Mouse (Mus musculus) retina, embryonic 14.5 days (tissue): Measurements from ENCODE around the gene Rabgef1.
A peak's percentile ranks its signal among the peaks of the same experiment; 100 is the strongest.

Source experiments
- DNase-seq: peaks from one replicate; pipeline ENCODE4 v3.0.0-alpha.2; 2015; ENCODE audit warnings: low spot score

Gene Rabgef1

DNA sequence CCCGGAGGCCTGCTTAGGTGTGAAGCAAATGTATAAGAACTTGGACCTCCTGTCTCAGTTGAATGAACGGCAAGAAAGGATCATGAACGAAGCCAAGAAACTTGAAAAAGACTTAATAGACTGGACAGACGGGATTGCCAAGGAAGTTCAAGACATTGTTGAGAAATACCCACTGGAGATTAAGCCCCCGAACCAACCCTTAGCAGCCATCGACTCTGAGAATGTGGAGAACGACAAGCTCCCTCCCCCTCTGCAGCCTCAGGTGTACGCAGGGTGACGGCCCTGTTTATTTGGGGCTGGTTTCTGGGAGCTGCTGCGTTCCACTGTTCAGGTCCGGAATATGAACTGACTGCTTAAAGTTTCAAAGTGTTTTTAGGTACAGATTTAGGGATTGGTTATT is 41.4 kb downstream of the Rabgef1 start:
- no peak for DNase-seq

DNA sequence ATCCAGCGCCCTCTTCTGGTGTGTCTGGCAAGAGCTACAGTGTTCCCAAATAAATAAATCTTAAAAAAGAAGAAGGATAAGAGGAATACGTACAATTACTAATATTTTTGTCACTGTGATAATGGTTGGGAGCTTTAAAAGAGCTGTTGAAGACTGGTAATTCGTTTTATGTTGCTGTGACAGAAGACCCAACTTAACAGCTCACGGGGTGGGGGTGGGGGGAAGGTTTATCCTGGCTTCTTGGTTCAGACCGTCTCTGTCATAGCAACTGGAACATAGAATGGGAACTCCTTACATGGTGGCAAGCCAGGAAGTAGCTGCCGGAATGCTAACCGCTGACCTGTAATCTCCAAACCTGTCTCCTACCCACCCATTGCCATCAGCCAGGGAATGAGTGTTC is 45.2 kb downstream of the Rabgef1 start, which contains the start of gene Tmem248:
Tmem248 (plus strand) TSS at position 301 of the 400 bp plus-strand sequence.
- DNase-seq = no peak

DNA sequence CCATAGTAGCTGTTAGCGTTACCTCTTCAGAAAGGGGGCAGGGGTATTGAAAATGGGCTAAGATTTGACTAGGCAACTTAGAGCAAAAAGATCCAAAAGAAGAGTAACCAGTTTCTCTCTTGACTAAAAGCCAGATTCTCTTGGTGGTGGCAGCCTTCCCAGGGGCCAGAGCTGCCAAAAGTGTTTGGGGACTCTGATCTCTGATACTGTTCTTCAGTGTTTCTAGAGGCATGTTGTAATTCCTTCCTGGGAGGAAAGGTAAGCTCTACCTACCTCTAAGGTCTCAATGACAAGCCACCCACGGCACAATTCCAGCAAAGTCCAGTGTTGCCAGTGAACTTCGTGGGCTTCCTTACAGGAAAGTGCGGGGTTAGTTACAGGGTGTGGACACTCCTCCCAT is 45.8 kb downstream of the Rabgef1 start:
- DNase-seq = no peak

DNA sequence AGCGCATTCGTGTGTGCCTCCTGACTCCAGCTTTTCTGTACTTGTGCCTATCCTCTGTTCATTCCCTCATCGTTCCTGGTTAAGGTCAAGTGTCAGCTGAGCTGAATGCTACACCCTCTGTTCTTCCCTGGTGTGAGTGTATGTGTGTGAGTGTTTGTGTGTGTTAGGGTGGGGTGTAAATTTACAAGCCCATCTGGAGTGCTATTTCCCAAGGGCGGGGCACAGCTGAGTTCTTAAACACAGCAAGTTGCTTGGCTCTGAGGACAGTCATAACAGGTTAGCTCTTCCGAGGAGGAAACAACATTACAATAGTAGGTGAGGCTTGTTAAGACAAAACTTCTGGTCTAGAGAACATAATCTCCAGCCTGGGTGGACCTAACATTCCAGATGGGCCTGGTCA is 46.7 kb downstream of the Rabgef1 start:
- DNase-seq = no peak

DNA sequence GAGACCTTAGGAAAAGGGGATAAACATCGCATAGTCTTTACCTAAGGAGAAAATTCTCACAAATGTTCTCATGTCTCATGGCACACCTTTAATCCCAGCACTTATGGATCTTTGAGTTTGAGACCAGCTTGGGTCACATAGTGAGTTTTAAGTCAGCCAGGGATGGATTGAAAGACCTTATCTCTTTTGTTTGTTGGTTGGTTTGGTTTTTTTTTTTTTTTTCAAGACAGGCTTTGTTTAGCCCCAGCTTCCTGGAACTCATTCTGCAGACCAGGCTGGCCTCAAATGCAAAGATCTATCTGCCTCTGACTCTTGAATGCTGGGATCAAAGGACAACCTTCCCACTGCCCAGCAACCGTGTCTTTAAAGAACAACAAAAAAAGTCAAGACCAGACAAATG is 49.7 kb downstream of the Rabgef1 start:
- DNase-seq = peak; percentile 2

DNA sequence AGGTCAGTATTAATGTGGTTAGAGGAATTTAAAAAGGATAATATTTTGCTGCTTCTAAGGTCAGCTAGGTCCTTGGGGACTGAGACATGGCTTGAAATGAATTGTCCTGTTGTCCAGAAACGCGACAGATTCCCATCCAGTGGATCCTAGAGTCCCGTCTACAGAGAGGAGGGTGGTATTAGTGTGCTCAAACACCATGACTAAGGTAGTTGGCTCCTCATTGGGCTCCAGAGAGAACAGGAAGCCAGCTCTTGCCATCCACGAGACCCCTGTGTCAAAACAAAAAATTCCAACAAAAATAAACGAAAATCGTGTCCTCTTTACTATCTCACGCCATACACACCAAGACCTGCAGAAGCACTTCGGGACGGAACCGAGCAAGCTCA is 50.2 kb downstream of the Rabgef1 start:
- no peak for DNase-seq

DNA sequence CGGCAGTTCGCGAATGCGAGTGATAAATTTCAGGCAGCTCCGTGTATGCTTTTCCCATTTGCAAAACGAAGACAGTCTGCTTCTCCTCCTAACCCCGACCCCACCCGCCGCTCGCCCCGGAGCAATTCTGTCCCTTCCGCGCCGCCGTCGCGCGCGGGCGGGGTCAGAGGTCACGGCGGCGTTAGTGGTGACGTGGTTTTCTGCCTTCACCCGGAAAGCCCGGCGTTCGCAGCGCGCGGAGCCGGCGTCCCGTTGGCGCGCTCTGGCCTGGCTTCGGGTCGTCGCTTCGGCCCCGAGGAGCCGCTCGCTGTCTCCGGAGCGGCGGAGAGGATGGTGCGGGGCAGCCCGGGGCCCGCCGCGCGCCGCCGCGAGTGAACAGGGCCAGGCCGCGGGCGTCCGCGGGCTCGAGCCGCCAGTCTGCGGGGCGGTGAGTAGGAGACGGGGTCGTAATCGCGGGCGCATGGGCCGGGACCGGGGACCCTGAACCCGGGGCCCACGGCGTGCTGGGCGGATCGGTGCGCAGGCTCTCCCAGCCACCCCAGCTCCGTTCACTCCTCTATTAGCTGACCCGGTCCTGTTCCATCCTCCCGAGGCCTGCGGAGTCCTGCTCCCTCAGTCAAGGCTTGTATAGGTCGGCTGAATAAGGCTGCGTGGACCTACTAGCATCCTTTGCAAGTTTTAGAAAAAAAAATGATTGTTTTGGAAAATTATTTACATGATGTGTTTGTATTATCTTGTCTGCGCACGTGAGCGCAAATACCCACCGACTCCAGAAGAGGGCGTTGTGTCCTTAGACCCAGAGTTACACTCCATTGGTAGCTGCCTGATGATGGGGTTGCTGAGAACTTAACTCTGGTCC is 50.8 kb downstream of the Rabgef1 start:
- DNase-seq = peak; percentile 91

DNA sequence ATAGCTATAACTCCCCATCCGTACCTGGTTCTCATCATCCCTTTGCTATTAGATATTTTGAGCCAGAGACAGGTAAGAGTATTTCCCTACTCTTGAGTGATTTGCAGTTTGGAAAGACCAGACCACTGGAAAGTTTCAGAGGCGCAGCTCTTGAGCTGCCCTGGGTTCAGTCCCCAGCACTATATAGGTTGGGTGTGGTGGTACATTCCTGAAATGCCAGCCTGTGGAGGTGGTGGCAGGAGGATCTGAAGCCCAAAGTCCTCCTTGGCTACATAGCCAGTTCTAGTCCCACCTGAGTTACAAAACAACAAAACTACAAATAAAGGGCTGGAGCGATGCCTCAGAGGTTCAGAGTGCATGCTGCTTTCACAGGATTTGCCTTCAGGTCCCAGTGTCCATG is 55.2 kb downstream of the Rabgef1 start:
- no peak for DNase-seq

DNA sequence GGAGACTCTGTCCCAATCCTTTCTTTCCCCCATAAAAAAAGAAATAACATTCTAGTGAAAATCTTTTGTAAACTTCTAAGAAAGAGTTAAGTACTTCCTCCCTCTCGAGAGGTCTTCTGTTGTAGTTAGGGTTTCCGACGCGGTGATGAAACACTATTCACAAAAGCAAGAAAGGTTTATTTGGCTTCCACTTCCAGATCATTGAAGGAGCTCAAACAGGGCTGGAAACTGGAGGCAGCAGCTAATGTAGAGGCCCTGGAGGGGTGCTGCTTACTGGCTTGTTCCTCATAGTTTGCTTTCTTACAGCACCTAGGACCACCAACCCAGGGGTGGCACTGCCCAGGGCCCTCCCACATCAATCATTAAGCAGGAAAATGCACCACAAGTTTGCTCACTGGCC is 56.5 kb downstream of the Rabgef1 start:
- DNase-seq = no peak

DNA sequence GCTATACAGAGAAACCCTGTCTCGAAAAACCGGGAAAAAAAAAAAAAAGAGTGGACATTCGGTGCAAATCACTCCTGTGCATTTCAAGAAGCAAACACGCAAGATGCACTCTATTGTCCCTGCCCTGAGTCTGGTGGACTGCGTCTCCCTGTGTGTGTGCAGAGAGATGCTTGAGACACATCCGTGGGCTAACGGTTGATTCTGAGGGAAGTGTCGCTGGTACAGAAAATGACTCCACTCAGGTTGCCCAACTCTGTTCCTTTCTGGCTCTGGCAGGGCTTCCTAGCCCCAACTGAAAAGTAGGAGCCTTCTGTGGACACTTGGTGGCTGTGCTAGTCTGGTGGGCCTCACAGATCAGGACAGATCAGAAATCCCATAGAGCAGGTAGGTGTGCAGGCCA is 64.7 kb downstream of the Rabgef1 start:
- DNase-seq = no peak

DNA sequence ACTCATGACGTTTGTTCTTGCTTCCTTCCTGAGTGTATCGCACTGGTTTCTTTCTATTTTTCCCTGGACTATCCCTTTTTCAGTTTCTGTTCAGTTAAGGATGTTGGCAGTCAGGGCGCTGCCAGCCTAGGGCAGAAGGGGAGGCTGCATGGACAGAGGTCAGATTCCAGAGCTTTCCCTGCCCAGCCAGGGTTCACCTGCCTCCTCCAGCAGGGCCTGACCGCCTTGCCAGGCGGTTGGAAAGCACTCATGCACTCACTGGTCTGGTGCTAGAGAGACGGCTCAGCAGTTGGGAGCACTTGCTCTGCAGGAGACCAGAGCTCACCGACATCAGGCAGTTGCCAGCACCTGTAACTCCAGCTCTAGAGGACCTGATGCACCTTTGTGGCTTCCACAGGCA is 67.6 kb downstream of the Rabgef1 start:
- no peak for DNase-seq

DNA sequence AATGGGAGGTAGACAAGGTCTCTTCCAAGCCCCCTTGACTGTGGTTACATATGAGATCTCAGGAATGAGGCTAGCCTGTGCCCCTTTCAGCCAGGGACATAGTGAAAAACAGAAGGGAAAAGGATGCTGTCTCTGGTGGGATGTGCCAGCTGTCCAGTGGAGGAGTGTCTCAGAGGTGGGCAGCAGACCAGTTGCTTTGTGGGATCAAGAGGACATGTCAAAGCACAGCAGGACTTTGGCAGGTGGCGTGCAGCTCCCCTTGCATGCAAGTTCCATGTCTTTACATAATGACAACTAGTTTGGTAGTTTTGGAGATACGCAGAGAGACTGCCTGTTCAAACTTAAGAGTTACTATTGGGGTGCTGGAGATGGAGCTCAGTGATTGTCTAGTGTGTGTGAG is 68.3 kb downstream of the Rabgef1 start:
- DNase-seq = no peak

DNA sequence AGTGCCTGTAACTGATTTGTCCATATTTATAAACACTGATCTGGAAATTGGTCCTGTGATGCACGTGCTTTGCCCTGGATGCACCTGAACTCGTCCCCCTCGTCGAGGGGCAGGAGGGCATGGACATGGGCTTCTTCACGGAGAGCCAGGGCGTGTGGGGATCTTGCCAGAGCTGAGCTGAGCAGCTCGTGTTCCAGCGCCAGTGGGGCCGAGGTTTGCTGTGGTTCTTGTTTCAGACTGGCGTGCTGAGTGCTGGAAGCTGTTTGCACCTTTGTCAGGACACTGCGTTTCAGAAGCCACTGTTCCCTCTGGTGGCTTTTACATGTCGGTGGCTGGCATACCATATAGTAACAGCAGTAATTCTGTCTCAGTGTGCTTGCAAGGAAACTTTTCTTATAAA is 69.8 kb downstream of the Rabgef1 start:
- DNase-seq = no peak

DNA sequence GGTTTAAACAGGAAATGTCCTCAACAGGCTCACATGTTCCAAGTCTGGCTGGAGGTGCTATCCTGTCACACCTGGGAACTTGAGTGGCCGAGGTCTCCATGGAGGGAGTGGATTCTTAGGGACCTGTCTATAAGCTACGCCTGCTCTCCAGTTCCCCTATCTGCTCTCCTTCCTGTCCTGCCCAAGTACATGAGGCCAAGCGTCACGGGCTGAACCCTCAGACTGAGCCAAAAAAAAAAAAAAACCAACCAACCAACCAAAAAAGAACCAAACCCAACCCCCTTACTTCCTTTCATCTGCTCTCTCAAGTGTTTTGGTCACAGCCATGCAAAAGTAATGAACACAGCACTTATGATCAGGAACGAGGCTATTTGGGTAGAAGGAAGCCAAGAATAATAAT is 76.2 kb downstream of the Rabgef1 start:
- DNase-seq = no peak

DNA sequence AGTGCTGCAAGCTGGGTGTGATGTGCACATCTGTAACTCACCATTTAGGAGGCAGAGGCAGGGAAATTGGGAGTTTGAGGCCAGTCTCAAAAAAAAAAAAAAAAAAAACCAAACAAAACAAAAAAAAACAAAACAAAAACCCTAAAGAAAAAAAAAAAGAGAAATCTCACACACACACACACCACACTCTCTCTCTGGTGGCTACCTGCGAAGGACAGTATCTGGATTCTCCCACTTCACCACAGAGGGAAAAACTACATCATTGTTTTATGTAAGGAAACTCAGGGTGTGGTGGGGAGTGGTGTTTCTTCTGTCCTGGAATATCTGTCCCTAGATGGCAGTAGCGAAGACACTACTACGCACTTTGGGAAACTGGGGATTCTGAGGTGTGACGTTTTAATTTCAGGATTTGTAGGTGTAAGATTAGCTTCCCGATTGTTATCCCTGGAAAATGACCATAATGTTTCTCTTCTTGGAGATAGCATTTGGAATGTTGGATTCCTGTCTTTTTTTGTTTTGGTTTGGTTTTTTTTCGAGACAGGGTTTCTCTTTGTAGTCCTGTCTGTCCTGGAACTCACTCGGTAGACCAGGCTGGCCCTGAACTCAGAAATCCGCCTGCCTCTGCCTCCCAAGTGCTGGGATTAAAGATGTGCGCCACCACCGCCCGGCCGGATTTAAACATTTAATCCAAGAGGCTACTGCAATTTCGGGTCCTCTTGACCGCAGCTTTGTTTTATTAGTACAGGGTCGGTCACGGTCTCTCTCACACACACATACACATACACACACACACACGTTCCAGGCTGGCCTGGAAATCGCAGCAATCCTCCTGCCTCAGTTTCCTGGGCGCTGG is 82.8 kb downstream of the Rabgef1 start:
- peak; percentile 54 for DNase-seq

DNA sequence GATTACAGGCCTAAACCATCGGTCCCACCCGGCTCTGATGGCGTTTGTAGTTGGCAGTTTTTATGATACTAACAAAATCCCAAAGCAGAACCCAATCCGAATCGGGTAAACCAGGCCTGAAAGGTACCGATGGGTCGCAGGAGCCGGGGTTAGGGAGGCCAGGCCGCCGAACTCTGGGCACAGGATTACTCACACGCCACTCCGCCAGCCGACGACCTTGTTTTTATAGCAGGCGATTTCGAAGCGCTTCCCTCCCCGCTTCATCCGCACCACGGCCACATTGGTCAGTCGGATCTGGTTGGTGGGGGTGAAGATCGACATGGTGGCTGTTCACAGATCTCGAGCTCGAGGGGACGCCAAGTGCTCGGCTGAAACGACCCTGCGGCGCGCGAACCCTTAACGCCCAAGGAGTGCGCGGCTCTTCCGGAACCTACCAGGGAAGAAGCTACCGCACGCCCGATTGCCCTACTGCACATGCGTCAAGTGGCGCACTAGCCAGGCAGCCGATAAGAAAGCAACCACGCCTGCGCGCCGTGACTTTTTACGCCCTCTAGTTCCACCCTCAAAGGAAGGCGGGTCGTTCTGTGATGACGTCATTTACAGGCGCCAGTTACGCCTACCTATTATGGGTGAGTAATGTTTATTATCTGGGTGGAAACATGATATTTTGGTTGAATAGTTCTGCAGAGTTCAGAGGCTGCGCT is 83.6 kb downstream of the Rabgef1 start, which contains the start of the genes Sbds and Tyw1:
Sbds (minus strand) TSS at position 514 of the 704 bp plus-strand sequence.
Tyw1 (plus strand) TSS at position 603 of the 704 bp plus-strand sequence.
- DNase-seq = peak; percentile 100

DNA sequence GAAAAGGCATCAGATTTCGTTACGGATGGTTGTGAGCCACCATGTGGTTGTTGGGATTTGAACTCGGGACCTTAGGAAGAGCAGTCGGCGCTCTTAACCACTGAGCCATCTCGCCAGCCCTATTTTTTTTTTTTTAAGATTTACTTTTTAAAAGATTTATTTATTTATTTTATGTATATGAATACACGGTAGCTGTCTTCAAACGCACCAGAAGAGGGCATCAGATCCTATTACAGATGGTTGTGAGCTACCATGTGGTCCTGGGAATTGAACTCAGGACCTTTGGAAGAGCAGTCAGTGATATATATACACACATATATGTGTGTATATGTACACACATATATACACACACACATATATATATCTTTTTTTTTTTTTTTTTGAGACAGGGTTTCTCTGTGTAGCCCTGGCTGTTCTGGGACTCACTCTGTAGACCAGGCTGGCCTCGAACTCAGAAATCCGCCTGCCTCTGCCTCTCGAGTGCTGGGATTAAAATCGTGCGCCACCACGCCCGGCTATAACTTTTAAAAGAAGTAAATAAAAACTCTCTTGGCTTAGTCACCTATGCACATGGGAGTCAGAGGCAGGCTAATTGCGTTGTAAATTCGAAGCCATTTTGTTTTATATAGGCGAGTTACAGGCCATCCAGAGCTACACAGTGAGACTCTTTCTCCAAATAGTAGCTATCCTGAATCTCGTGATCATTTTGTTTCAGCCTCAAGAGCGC is 84.4 kb downstream of the Rabgef1 start:
- DNase-seq = peak; percentile 24

DNA sequence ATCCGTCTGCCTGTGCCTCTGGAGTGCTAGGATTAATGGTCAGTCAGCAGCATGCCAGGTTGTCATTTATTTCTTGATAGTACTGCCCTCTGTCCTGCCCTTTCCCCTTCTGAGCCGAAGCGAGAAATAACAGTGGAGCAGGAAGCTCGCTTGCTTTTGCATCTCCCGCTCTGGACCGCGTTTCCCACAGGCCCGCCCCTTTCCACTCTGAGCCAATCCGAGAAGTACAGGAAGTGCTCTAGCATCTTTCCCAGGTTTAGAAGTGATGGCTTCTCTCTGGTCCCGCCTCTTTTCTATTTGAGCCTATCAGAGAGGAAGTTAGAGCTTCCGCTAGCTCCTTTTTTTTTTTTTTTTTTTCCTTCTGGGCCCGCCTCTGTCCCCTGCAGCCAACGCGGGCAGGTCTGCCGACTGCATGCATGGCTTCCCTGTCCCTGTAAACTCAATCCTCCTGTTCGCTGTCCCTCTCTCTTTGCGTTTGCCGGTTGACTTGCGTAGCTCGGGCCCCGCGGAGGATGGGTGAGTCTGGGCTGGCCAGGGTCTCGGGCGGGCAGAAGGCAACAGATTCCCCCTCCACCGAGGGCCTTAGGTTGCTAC is 85.2 kb downstream of the Rabgef1 start:
- peak; percentile 97 for DNase-seq

DNA sequence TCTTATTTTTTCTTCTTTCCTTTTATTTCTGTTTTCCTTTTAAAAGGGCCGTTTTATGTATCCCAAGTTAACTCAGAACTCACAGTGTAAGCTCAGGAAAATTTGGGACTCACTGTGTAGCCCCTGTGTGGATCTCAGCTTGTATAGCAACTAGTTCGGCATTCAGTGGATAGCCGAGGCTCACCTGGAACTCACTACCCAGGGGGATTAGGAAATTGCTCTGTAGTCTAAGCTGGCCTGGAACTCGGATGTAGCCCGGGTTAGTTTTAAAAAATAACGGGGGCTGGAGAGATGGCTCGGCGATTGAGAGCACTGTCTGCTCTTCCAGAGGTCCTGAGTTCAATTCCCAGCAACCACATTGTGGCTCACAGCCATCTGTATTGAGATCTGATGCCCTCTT is 85.7 kb downstream of the Rabgef1 start:
- DNase-seq = no peak

DNA sequence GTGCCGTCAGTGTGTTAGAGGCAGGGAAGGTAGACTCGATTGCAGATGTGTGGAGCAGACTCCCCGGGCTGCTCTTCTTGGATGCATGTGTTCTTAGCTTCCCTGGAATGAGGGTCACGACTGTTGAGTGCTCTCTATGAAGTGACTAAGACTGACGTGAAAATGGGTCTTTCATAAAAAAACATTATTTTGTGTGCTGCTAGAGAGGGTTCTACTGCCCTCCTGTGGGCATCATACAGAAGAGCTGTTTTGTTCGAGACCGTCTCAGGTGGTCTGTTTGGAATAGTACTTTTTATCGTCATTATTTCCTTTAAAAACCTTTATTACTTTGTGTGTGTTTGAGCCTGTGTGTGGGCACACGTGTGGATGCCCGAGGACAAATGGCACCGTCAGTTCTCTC is 91.9 kb downstream of the Rabgef1 start:
- peak; percentile 22 for DNase-seq
